Mouse (Mus musculus) olfactory bulb, adult 2 months (tissue): ENCODE measurements around the gene Tmc8.

Experiments
- CTCF ChIP-seq: fragments of 200-500 bp; IDR thresholded peaks from 2 replicates; pipeline ENCODE4 v1.5.1; 2012; ENCODE audit warnings: low read depth, mild to moderate bottlenecking, low read length, moderate library complexity; ENCODE audit not compliant: insufficient read depth
- POLR2A ChIP-seq: fragments of 200-500 bp; IDR thresholded peaks from 2 replicates; pipeline ENCODE4 v1.6.1; 2012; ENCODE audit warnings: mild to moderate bottlenecking, low read depth, low read length, moderate library complexity; ENCODE audit not compliant: insufficient read depth

GRCm38 (mm10) chr11:117832086-117832969 is 50.5 kb downstream of the Tmc8 start:
- TF ChIP-seq CTCF (0 out of 2 replicates have a peak, but pooled peaks have one; percentile 33), POLR2A (no peak)
